Mouse (Mus musculus): Measurements from ENCODE around the gene Gm49486.

Gene Gm49486

DNA sequence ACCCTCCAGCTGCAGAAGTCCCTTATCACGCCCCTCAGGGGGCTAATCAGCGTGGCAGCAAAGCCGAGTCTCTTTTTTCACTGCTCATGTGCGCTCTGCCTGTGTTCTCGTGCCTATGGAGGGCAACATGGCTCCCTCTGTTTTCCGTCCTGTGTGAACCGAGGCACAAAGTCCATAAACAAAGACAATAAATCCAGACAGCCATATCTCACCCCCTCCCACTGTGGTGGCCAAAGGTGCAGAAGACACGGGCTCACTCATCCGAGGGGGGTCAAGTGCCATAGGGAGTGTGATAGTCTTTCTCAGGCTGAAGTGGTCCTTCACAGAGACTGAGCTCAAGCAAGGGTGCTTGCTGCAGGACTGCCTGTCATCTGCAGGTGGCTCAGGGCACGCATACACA is 43.8 kb downstream of the Gm49486 start:
- DNase-seq: no peak

DNA sequence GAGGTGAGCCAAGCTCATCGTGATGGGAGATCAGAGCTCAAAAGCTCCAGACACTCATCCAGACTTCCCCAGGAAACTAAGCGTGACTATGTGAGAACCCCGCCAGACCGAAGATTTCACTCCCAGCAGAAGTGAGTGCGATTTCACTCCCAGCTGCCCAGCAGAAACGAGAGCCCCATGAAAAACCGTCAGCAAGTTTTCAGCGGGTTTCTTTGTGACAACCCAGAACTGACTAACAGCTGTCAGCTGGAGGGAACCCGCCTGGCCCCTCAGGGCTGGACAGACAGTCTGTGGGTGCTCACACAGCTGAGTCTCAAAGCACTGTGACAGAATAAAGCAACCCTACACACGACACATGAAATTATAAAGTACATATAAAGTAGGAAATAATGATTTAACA is 48.5 kb downstream of the Gm49486 start:
- peak; percentile 44 for DNase-seq

DNA sequence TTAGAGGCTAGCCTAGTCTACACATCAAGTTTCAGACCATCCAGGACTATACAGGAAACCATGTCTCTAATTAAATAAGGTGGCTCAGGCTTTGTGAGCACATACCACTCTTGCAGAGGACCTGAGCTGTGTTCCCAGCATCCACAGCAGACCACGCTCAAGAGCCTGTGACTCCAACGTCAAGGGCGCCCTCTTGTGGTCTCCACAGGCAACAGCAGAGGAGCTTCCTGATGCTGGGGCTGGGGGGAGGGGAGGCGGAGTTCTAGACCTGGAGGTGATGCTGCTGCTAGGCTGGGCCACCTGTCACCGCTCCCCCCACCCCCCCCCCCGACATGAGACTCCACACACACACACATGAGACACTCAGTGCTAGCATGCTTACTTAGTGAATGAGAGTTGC is 51.0 kb downstream of the Gm49486 start:
- peak; percentile 51 for DNase-seq

DNA sequence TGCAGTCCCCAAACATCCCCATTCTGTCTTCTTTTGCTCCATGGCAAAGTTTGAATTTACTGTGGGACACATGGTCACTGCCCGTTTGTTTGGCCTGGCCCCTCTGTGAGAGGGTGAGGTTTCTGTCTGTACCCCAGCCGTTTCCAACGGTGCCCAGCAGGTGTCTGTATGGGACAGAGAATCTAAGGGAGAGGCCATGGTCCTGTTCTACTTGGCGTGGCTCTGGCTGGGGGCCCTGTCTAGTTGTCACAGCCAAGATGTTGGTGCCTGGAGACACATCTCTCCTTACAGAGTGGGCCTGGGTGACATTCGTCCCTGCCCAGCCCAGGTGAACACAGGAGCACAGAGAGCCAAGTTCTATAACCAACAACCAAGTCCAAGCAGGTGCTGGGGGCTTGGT is 51.7 kb downstream of the Gm49486 start:
- no peak for DNase-seq

DNA sequence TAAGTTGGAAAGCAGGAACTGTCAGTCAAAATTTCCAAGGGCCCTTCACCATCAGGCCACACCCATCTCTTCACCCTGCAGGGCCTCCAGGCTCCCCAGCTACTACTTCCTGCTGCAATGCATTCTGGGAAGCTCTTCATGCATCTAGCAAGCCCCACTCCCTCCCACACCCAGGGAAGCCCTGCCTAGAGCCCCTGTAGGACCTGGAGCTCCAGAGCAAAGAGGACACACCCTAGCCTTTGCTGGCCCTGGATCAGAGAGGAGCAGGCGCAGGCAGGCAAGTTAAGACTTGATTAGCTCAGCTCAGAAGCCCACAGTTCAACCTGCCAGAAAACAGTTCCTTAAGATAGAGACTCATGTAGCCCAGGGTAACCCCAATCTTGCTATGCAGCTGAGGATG is 52.2 kb downstream of the Gm49486 start:
- peak; percentile 60 for DNase-seq

DNA sequence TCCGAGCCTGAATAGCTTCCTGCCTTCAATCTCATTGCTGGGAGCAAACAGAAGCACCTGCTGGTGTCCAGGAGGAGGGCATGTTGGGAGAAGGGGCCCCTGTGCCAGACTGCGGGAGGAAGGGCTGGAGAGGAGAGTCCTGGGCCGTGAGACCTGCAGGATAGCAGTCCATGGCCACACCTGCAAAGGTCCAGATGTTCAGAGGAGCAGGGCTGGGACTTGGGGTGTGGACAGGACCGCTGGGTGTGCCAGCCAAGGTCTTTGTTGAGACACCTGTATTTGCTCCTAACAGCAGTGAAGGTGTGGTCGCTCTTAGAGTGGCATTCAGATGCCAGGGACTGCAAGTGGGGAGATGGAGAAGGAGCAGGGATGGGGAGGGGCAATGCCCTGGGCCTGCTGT is 53.2 kb downstream of the Gm49486 start:
- no peak for DNase-seq

DNA sequence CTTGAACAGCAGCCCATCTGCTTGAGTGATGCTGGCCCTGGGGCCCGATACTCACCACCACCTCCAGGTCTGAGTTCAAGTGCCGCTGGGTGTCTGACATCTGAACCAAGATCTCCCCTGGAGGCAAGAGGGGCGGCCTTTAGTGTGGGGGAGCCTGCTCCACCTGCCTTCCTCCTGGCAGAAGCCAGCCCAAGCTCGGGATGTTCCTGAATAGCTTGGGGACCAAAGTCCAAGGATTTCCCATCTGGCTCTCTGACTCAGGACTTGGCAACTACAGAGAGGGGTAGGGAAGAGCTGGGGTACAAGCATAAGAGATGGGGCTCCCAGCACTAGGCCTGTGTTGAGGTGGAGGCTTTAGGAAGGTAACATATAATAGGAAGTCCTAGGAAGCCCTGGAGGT is 54.2 kb downstream of the Gm49486 start:
- DNase-seq: no peak

DNA sequence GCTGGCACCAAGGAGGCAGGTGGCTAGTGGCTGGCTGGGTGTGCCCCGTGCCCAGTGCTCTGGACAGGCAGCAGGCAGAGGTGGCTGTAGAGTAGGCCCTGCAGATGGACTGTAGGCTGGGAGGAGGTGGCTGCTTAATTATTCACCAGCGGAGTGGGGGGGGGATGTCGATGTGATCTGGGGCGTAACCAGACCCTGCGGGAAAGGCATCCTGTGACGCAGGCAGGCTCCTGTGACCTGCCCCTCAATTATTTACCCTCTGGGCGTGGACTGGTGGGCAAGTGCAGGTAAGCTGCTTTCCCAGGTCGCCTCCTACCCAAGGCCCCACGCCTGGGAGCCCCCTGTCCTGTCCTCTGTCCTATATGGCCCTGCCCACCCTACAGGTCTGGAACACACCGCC is 56.2 kb downstream of the Gm49486 start, which contains the start of gene Baiap2l2:
Gene Baiap2l2, minus strand, starts transcription at position 139 of the 400 bp plus-strand sequence.
- no peak for DNase-seq

DNA sequence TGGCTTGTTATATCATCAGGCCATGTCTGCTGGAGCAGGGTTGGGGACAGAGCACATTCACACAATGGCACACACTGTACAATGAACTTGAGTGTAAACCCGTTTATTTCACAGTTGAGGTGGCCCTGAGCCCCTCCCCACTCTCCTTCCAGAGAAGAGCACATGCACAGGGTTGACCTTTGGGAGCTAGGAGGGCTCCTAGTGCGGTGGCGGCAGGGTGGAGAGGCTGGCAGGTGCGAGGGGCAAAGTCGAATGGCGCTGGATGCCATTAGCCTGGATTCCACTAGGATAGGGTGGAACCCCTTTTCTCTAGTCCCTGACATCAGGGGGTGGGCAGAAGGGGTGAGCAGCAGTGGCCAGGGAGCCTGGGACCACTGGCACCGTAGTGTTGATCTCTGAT is 57.0 kb downstream of the Gm49486 start:
- DNase-seq: no peak

DNA sequence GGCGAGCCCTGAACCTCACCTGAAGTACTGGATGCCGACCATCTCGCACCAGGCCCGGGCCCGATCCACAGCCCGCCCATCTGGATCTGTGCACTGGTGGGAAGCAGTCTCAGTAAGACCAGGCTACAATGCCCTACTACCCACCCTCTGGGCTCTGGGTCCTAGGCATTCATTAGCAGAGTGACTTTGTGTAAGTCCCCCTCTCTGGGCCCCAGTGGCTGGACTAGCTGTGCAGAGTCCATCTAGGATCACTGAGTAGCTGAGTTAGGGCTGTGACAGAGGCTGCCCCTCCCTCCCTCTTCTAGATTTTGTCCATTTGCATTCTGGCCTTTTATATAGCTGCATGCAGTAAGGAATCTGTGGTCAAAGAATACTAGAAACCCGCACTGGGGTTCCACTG is 57.9 kb downstream of the Gm49486 start:
- DNase-seq: no peak

DNA sequence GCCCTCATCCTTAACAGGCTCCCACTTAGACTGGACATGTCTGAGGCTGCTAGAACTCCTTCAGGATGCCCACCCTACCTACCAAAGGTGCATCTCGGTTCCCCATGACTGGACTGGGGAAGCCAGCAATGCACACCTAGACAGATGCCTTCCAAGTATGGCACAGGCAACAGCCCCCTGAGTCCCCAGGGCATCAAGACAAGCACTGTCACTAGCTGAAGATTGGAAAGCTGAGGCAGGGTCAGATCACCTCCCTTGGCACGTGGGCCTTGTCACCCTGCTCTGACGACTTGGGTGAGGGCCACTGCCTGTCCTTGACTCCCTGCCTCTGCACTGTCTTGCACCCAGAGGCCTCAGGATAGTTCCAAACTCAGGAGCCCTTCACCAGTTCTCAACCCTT is 59.2 kb downstream of the Gm49486 start:
- no peak for DNase-seq

DNA sequence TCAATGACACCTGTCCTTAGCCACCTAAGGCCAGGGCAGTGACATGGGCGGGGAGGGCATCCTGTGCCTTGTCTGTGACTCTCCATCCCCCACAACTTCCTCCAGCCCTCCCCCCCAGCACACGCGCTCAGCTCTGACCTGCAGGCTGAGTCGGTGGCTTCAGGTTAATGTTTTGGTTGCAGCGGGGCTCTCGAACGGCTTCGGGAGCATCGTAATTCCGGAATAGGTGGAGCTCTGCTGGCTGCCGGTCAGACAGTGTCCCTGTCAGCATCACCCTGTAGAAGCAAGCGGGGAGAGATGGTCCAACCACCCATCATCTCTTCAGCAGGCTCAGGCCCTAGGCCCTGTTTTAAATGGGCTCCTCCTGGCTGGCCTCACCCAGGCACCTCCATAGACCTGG is 60.2 kb downstream of the Gm49486 start:
- no peak for DNase-seq

DNA sequence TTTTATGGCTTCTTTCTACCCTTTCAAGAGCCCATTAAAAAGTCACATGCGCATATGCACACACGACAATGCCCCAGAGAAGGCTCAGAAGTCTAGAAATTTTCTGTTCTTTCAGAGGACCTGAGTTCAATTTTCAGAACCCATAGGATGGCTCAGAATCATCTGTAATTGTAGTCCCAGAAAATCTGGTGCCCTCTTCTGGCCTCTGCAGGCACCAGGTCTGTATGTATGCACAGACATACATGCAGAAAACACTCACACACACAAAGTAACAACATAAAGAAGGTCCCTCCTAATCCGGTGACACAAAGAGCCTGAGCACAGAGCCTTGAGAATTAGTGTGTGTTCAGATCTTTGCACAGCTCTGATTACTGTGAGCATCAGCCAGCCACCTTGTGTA is 61.1 kb downstream of the Gm49486 start:
- no peak for DNase-seq

DNA sequence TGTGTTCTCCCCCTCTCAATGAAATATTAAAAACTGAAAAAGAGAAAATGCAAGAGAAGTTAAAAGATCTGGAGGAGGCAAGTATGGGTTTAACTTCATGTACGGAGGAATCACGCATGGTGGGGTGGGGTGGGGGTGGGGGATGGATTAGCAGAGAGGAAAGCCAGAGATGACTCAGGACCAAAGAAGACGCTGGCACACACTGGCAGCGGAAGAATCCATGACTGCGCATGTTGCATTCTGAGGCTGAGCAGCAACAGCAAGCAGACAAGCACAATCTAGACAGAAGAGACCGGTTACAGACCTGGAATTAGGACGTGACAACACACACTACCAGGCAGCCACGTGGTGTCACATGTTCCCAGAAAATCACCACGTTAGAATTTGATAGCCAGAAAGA is 63.6 kb downstream of the Gm49486 start:
- no peak for DNase-seq

DNA sequence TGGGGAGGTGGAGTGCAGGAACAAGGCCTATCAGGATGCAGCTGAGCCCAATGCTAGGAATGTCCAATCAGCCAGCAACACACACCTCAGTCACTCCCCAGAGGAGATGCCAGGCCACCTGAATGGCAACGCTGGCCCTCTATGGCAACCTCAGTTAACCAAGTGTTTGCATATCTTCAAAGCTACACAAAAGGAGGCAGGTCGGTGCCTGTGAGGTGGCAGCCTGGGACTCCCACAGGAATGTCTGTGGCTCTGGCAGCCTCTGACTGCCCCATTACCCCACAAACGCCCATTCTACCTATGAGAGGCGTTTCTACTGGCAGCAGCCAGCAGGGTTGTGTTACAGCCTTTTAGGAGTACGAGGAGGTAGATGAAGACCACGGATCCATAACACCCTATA is 69.4 kb downstream of the Gm49486 start:
- DNase-seq: no peak

DNA sequence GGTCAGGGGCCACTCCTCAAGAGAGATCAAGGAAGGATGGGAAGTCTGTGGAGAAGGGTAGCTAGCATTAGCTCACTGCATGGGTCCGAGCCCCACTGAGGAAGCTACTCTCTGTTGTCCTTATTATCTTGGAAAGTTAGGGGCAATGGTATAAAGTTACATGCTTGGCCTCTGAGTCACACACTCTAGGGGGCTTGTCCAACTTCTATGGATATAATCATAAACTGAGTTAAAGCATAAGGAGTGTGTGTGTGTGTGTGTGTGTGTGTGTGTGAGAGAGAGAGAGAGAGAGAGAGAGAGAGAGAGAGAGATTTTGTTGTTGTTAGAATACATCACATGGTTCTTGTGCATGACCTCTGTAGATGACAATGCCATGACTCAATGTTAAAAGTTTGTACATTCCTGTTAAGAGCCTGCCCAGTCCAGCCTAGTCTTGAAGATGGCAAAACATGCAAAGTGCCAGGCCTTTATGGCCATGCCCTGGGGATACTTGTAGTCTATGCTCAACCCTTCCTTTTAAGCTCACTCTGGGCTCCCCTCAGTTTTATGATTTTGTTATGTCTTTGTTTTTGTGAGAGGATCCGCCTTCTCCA is 70.5 kb downstream of the Gm49486 start:
- no peak for DNase-seq

DNA sequence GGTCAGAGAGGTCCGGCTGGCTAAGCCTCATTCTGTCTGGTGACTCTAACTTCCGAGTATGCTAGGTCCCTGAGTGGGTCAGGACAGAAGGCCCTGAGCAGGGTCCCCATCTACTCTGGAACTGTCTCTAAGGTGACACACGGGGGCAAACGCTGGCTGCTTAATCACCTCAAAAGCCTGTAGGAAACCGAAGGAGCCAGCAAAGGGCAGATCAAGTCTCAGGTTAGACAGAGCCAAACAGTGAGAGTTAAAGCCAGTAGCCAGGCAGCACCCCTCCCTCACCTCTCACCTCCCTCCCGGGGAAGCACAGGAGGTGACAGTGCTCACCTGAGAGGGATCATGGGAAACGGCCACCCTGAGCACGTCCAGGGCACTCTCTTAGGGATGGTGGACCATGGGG is 74.5 kb downstream of the Gm49486 start:
- no peak for DNase-seq

DNA sequence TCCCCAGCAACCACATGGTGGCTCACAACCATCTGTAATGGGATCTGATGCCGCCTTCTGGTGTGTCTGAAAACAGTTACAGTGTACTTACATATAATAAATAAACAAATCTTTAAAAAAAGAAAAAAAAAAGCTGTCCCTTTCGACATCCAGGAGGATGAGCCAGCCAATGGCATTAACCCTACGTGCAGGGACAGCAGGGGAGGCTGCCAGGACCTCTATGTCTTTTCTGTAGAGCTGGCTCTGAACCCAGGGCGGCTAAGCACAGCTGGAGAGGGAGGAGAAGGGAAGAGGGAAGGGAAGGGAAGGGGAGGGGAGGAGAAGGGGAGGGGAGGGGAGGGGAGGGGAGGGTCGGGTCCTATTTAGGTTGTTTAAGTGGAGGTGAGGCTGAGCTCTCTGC is 75.6 kb downstream of the Gm49486 start:
- DNase-seq: no peak

DNA sequence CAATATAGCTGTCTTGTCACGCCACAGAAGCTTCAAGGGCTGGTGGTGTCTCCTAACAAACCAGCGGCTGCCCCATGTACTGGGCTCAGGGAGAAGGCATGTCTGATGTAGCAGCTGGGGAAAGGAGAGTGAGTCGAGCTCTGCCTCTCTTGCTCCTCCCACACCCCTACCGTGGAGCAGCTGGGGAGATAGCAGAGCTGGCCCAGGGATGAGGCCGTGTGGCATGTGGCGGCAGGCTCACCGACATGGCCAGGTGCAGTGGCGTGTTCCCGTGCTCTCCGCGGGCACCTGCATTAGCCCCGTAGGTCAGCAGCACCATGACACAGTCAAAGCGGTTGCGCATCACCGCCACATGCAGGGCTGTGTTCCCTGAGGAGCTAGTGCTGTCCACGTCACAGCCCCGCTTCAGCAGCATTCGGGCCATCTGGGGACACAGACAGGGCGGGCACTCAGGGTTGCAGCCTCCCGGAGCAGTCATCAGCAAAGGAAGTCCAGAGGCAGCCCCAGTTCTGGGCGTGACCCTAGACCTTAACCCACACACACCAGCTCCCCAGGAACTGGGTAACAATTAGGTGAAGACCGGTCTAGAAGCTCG is 76.9 kb downstream of the Gm49486 start:
- no peak for DNase-seq
